Mouse (Mus musculus): ENCODE measurements around the gene Vnn1.

Gene Vnn1

GRCm38 (mm10) chr10:23894601-23895349 is at the start of gene Vnn1:
Vnn1 (plus strand) TSS chr10:23894688.
- no peak for DNase-seq (ENCODE audit: low spot score)

DNA sequence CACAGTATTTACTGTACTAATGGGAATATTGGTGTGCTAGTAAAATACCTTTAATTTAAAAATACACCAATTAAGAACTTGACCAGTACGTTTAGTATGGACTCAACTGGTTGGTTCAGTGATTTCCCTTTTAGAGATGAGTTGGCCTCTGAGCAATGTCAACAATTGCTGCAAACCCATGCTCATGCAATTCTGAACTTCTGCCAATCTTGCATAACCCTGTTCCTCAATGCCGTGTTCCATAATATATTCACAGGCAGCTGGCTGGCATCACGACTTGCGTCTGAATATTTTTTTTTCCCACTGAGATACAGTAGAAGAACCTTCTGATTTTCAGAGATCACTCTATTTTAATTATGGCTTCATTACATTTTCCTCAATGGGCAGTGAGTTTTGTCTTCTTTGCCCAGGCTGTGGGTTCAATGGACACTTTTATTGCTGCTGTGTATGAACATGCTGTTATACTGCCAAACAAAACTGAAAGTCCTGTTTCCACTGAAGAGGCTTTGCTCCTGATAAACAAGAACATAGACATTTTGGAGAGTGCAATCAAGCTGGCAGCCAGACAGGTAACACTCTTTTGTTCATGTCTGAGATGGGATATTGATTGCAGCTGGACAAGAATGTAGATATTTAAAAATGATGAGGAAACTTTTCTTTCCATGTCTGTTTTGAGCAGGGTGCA is 43.1 kb upstream of the Vnn1 start, which contains the start of gene Vnn3:
Vnn3 (plus strand) TSS at position 235 of the 685 bp plus-strand sequence.
- DNase-seq (ENCODE audit: low spot score): no peak

DNA sequence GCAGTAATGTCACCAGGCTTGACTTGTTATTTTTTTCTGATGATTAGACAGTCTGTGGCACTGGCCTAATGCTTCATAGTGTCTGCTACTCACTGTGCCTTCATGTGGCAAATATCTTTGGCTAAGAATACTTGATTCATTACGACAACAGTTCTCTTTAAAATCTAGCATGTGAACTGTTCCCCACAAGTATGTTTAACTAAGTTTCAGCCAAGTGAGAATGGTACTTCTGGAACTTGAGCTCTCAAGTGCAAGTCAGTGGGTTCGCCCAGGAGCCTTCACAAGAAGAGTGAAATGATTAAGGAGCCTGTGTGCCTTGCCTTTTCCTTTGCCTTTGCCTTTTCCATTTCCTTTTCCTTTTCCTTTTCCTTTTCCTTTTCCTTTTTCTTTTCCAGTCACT is 42.4 kb upstream of the Vnn1 start:
- no peak for DNase-seq (ENCODE audit: low spot score)

GRCm38 (mm10) chr10:23864362-23865312 is 29.9 kb upstream of the Vnn1 start:
- DNase-seq (ENCODE audit: low spot score): no peak

DNA sequence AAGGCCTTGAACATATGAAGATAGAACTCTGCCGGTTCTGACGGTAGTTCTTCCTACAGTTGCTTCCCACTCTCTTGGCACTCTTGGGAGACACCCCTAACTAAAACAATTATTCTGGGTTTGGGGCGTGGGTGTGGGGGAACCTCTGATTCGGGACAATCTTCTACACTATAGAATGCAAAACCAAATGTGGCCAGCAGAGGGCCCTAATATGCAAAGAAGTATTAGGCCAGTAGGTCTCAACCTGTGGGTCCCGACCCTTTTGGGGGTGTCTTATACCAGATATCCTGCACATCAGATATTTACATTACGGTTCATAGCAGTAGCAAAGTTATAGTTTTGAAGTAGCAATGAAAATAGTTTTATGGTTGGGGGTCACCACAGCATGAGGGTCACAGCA is 13.8 kb upstream of the Vnn1 start:
- DNase-seq (ENCODE audit: low spot score): no peak

DNA sequence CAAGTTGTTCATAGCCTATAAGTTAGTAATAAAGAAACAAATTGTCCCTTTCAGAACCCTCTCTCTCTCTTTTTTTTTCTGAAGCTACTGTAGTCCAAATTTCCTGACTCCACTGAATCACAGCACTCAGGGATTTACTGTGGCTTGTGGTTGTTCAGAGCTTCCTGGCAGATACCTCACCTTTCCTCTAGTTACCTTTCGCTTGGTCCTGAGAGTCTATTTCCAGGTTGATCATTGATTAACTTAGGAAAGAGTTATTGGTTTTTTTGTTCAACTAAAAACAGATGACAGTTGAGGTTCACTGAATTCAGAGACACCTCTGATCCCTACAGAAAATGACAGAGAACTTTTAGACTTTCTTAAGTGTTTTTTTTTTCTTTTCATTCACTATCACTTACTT is 9.6 kb upstream of the Vnn1 start:
- DNase-seq (ENCODE audit: low spot score): no peak

DNA sequence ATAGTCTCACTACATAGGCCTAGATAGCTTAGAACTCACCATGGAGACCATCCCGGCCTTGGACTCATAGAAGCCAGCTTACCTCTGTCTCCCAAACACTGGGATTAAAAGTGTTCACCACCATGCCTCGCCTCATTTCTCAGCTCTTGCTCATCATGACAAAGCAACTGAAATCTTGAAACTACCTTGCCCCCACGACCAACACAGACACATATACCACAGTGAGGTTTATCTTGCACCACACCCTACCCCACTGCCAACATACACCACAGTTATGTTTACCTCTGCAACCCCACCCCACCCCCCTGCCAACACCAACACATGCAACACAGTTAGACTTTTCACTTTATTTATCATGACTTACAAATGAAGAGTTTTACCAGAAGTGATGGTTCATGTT is 8.4 kb upstream of the Vnn1 start:
- no peak for DNase-seq (ENCODE audit: low spot score)

DNA sequence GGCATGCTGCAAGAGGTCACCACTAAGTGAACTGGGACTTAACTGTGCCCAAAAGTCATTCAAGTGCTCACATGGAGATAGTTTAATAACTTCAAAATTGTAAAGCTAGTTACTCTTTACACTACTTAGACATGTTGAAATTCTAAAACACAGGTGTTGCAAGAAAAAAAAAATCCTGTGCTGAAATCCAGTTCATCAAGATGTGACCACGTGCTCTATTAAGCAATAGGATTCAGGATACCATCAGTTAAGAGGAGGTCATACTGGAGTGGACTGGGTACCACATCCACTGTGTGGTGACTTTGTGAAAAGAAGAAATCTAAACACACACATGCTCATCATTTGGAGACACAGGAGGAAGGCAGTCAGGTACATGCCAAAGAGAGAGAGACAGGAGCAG is 1.5 kb upstream of the Vnn1 start:
- no peak for DNase-seq (ENCODE audit: low spot score)

- no peak for DNase-seq (ENCODE audit: low spot score)
Observed at GRCm38 (mm10) chr10:23895376-23895775, 888 bp downstream of the Vnn1 start.

GRCm38 (mm10) chr10:23901119-23901518 is 6.6 kb downstream of the Vnn1 start:
- DNase-seq (ENCODE audit: low spot score): no peak

DNA sequence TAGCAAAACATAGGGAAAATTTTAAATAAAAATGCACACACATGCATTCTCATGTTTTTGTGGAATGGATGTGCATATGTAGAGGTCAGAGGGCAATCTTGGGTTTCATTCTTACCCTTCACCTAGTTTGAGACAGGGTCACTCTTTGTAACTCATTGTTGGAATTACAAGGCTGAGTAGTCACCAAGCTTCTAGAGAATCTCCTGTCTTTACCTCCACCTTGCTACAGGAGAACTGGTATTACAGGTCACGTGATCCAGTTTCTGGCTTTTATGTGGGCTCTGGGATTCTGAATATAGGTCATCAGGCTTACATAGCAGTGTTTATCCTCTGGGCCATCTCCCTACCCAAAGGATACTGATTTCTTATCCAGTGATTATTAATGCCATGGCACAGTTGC is 11.2 kb downstream of the Vnn1 start:
- DNase-seq (ENCODE audit: low spot score): no peak

DNA sequence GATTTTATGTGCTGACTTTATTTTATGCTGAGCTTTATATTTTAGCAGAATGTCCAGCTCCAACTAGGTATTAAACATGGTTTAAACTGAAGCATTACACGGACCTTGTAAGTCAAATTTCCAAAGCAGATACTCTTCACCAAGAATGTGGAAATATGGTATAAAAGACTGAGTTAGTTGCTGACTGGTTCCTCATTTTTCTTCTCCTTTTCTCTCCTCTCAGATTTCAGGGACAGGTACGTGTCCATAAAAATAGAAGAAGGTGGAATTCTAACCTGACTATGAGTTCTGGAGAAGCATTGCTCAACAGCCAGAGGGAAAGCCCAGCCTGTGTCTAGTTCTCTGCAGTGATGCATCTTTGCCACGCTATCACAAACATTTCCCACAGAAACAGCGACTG is 25.6 kb downstream of the Vnn1 start, which contains the start of gene Taar1:
Taar1 (plus strand) TSS at position 301 of the 400 bp plus-strand sequence.
- no peak for DNase-seq (ENCODE audit: low spot score)

- DNase-seq (ENCODE audit: low spot score): no peak
Observed at GRCm38 (mm10) chr10:23922468-23922867, 28.0 kb downstream of the Vnn1 start.

GRCm38 (mm10) chr10:23923941-23924340 is 29.5 kb downstream of the Vnn1 start:
- no peak for DNase-seq (ENCODE audit: low spot score)

- DNase-seq (ENCODE audit: low spot score): no peak
Observed at GRCm38 (mm10) chr10:23937613-23938012, 43.1 kb downstream of the Vnn1 start.

GRCm38 (mm10) chr10:23938312-23938711 is 43.8 kb downstream of the Vnn1 start, which contains the start of gene Taar2:
Taar2 (plus strand) TSS chr10:23938572.
- no peak for DNase-seq (ENCODE audit: low spot score)

- DNase-seq (ENCODE audit: low spot score): no peak
Observed at GRCm38 (mm10) chr10:23942465-23942864, 48.0 kb downstream of the Vnn1 start.

GRCm38 (mm10) chr10:23948026-23948425 is 53.5 kb downstream of the Vnn1 start:
- no peak for DNase-seq (ENCODE audit: low spot score)

GRCm38 (mm10) chr10:23949508-23950005 is 55.1 kb downstream of the Vnn1 start, which contains the start of gene Taar3:
Taar3 (plus strand) TSS chr10:23949558.
- DNase-seq (ENCODE audit: low spot score): no peak

DNA sequence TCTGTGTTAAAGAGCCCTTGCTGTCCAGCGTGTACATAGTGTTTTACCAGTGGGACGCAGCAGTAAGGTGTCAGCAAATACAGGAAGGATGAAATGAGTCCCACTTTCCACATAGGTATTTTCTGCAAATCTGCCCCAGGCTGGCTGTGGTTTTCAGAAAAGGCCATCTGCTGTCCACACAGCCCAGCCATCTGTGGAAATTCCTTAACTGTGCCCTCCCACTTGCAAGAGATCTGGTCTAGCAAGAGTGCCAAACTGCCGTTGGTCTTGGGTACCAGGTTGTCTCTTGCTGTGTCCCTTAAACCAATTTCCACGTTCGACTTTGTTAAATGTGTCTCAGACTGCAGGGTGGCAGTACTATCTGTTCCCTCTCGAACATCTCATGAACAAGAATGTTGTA is 57.2 kb downstream of the Vnn1 start:
- DNase-seq (ENCODE audit: low spot score): no peak
